Mouse (Mus musculus) C3H10T1/2 (cell line): ENCODE measurements around the gene Dleu7. TPM values are rescaled to one million over a fixed set of nuclear protein-coding genes. Genes with fewer than 3 reads are reported as not detected.

Source experiments
- polyA plus RNA-seq, 2 experiments: library from polyadenylated mRNA; unstranded; fragments of >200 nt; fragmentation: generic; extraction: Trizol; gene quantifications; one replicate each; pipeline ENCODE4 v1.2.1; 2012; ENCODE audit warnings: missing spikeins in 2 of 2

The Dleu7 gene
- not detected for polyA plus RNA-seq

GRCm38 (mm10) chr14:62292488-62293339 is at the start of gene Dleu7, which contains the start of gene Rnaseh2b:
Gene Dleu7 (minus strand): TSS chr14:62293047.
Gene Rnaseh2b (plus strand): TSS chr14:62292589.

Other genes starting within 250 kb of the Dleu7 start
- gene Rnaseh2b, start 458 bp downstream of the Dleu7 start, polyA plus RNA-seq, result 10 to 100 TPM in 1 of 2 experiments, 1 to 10 TPM in 1; 3.6 to 12.1 TPM
- gene Gucy1b2, start 163.2 kb upstream of the Dleu7 start, polyA plus RNA-seq, result not detected